Mouse (Mus musculus) gastrocnemius, postnatal 4 days (tissue): ENCODE data around the gene Fam173a. TPM values are rescaled to one million over a fixed set of nuclear protein-coding genes. Genes with fewer than 3 reads are reported as not detected.
A peak's percentile ranks its signal among the peaks of the same experiment; 100 is the strongest.

Experiments used
- DNase-seq, 2 experiments: peaks; one replicate each; pipeline ENCODE4 v3.0.0; 2021 to 2022; ENCODE audit warnings: low spot score in 2 of 2, mixed read lengths in 2 of 2
- total RNA-seq, 2 experiments: library from RNA; stranded (reverse); gene quantifications; 2 replicates each; pipeline ENCODE4 v1.2.3; 2021

The Fam173a gene
- total RNA-seq, 2 experiments from 2014 or later: 45.6 to 45.8 TPM

GRCm38 (mm10) chr17:25802825-25803517, 10.3 kb upstream of the Fam173a start:
- no peak for DNase-seq

- DNase-seq: no peak
Measured at GRCm38 (mm10) chr17:25801029-25801428, 8.3 kb upstream of the Fam173a start.

- peak; percentile 84 to 90 for DNase-seq
Measured at GRCm38 (mm10) chr17:25796951-25797369, 4.3 kb upstream of the Fam173a start, which contains the start of gene Metrn. Metrn (minus strand) TSS chr17:25797136.

- peak in 1 of 2 experiments; percentile 41 for DNase-seq
Measured at GRCm38 (mm10) chr17:25796211-25796771, 3.6 kb upstream of the Fam173a start.

- DNase-seq: no peak
Measured at GRCm38 (mm10) chr17:25795609-25796092, 3.0 kb upstream of the Fam173a start, which contains the start of gene AC134908.4. AC134908.4 (minus strand) TSS chr17:25795659.

GRCm38 (mm10) chr17:25794998-25795397, 2.3 kb upstream of the Fam173a start:
- no peak for DNase-seq

- DNase-seq: no peak
Measured at GRCm38 (mm10) chr17:25794197-25794596, 1.5 kb upstream of the Fam173a start.

GRCm38 (mm10) chr17:25791843-25792527, 716 bp downstream of the Fam173a start:
- peak; percentile 64 to 85 for DNase-seq

GRCm38 (mm10) chr17:25791320-25791842, 1.3 kb downstream of the Fam173a start:
- DNase-seq: no peak

- DNase-seq: no peak
Measured at GRCm38 (mm10) chr17:25786781-25787504, 5.8 kb downstream of the Fam173a start.

GRCm38 (mm10) chr17:25786280-25786679, 6.4 kb downstream of the Fam173a start, which contains the start of gene Ccdc78:
Ccdc78 (plus strand) TSS chr17:25786580.
- no peak for DNase-seq

GRCm38 (mm10) chr17:25785281-25785745, 7.4 kb downstream of the Fam173a start, which contains the start of gene Haghl:
Haghl (minus strand) TSS chr17:25785673.
- peak; percentile 88 to 97 for DNase-seq

GRCm38 (mm10) chr17:25783861-25784574, 8.7 kb downstream of the Fam173a start:
- no peak for DNase-seq

GRCm38 (mm10) chr17:25783086-25783485, 9.6 kb downstream of the Fam173a start:
- no peak for DNase-seq

- DNase-seq: no peak
Measured at GRCm38 (mm10) chr17:25781339-25781738, 11.4 kb downstream of the Fam173a start.

- DNase-seq: no peak
Measured at GRCm38 (mm10) chr17:25777948-25778347, 14.8 kb downstream of the Fam173a start.

- DNase-seq: no peak
Measured at GRCm38 (mm10) chr17:25775318-25776062, 17.2 kb downstream of the Fam173a start.

GRCm38 (mm10) chr17:25773549-25774120, 19.1 kb downstream of the Fam173a start, which contains the start of gene Narfl:
Narfl (plus strand) TSS chr17:25773776.
- peak; percentile 96 to 97 for DNase-seq

- DNase-seq: no peak
Measured at GRCm38 (mm10) chr17:25769331-25769730, 23.4 kb downstream of the Fam173a start.
